Mouse (Mus musculus): ENCODE data around the gene Tsr3.

Gene Tsr3

DNA sequence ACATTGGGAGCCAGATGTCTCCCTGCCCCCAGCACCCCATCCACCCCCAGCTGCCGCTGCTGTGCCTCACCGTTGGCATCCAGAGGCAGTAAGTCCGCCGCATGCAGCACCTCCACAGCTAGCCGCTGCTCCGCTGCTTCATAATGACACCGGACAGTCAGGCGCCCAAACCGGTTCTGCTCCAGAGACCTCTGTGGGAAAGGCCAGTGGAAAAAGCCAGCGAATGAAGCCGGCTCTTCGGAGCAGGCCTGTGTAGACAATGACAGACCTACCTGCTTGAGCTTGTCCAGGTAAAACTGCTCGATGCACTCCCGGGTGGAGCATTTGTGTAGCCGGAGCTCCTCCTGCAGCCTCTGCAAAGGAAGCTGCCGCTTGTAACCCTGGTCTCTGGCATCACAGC lies 4.3 kb downstream of the Tsr3 start:
- no peak for DNase-seq

DNA sequence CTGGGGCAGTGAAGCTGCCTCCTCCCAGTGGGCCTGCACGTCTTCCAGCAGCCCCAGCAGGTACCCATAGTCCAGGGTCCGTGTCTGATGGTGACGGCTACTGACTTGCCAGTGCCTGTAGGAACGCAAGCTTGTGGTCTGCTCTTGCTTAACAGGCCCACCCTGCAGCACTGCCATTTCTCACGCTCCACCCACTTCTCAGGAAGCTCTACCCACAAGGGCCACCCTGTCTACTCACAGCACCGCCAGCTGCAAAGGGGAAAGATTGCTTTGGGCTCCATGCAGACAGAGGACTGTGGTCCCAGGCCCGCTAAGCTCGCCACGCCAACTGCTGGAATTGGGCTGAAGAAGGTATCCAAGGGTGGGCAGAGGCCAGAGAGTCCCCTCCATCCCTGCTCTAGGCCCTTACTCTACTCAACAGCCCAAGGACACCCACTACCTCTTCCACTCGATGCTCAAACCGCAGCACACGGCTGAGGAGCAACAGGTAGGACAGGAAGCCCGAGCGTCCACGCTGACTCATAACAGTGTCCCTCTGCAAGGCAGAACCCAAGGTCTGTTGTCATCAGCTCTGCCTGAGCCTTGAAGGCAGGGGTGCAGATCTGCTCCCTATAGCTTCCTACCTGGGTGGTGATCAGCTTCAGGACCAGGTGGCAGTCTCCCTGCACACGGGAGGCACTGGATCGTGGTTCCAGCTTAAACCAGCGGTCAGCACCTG lies 8.2 kb downstream of the Tsr3 start:
- DNase-seq: no peak

DNA sequence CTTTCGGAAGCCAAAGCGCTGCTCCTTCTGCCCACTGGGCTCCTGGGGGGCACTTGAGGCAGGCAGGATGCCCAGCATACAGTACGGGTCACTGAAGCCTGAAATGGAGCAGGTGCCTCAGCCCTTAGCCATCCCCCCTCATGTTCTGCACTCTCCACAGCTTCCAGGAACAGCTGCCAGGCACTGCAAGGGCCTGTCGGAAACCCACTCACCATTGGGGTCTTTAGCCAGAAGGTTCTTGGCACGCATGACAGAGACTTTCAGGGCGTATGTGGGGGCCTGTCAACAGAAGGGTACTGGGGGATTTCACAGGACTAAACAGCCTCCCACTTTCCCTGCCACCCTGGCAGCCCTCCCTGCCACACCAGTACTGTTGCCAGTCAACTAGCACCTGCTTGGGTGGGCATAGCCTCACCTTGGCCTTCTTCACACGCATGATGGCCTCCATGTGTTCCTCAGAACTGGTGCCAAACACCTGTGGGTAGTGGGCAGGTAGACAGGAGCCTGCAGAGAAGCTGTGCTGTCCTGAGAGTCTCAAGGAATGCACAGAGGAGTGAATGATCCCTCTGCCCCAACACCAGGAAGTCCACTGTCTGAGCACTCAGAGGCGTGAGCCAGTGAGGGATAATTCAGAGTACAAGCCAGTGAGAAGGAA lies 10.3 kb downstream of the Tsr3 start:
- no peak for DNase-seq

DNA sequence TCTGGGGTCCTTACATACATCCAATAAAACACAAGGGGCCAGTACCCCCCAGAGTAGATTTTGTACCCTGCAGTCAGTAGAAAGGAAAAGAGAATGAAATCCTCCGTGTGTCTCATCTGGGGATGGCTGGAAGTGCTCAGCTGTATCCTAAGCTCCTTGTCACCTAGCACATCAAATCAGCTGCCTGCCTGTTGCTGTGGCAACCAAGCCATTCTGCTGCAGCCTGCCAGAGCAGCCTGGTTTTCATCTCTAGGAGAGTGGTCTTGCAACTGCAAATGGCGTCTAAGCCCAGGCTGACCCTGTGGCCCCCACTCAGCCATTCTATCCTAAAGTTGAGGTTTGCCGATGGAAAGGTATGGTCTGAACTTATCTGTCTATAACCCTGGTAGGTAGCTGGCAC lies 12.7 kb downstream of the Tsr3 start:
- no peak for DNase-seq

DNA sequence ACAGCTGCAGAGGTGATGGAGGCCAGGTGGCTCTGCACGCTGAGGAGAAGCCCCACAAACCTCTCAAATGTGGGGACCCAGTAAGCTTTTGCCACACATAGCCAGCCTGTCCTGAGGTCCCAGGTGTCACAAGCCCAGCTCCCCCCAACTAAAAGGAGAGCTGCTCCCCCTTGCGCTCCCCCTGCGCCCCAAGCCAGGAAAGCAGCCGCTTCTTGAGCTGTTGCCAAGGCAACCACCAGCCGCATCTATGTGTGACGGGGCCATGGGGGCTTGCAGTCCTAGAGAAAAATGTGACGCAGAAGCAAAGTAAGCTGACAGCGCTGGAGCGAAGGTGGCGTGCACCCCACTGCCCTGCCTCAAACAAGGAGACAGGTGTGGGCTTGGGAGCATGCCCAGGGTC lies 13.8 kb downstream of the Tsr3 start:
- DNase-seq: no peak

DNA sequence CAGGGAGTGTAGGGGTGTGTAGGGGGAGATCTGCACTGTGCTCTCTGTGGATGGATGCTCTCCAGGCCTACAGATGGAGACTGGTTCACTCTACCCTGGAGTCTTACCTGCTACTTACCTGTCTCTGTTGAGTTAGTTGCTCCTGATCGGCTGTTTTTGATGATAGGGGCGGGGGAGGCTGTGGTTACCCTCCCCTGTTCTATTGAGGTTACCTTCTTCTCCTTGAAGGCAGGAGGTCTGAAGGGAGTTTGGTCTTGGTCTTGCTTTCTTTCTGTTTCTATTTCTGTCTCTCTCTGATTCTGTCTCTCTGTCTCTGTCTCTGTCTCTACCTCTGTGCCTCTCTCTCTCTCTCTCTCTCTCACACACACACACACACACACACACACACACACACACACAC lies 15.1 kb downstream of the Tsr3 start:
- DNase-seq: no peak

DNA sequence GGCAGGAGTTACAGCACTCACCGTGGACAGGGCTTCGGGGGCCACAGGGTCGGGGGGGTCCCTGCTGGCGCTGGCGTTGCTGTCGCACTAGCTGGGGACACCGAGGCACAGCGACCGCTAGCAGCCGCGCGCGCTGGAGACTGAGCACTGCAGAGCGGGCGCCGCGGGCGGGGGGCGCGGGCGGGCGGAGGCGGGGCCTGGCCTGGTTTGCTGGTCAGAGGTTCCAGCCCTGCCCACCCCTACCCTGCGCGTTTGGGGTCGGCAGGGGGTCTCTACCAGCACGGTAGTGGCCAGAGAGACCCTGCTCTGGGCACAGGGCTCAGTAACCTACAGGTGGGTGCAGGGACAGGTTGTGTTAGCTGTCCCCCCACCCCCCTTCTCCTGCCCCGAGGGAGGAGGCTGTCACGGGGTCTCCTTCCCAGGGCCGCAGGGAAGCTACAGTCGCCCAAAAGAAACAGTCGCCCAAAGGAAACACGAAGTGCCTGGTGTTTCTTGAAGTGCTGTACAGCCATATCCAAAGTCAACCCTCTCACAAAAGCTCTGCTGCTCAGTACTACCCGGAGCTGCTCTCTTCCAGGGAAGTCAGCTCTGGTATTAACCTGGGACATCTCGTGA lies 16.3 kb downstream of the Tsr3 start, which contains the start of gene Baiap3:
Gene Baiap3, minus strand, starts transcription at position 225 of the 615 bp plus-strand sequence.
- peak; percentile 86 for DNase-seq

DNA sequence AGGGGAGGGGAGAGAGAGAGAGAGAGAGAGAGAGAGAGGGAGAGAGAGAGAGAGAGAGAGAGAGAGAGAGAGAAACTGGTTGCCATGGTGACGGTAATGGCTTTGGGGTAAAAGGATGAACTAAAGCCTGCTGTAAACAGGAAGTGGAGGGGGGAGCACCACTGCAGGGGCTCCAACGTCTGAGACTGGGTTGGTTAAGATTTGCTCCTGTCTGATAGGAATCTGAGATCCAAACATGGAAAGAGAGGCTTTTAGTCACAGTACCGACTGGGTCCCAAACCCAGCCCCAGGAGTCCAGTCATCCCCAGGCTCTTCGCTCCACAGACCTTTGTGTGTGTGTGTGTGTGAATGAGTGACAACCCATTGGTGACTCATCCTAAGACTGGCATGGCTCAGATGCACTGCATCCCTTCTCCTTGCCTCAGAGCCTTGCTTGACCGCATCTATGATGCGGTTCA lies 17.9 kb downstream of the Tsr3 start:
- no peak for DNase-seq

DNA sequence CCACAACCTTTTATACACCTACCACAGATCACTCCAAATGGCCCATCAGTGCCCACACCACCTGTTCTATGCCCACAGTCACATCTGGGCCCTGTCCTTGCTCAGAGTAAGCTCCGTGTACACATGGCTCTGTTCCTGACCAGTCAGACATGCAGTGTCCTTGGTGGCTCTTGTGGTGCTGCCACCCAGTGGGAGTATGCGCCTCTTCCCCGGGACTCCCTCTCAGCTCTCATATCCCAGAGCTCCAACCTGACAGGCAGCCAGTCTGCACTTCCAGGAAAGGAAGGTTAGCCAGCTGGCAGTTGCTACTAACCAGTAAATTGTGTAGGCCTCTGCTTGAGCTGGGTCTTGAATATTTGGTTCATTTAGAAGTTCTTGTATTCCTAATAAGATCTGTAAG lies 24.5 kb downstream of the Tsr3 start:
- peak; percentile 97 for DNase-seq

DNA sequence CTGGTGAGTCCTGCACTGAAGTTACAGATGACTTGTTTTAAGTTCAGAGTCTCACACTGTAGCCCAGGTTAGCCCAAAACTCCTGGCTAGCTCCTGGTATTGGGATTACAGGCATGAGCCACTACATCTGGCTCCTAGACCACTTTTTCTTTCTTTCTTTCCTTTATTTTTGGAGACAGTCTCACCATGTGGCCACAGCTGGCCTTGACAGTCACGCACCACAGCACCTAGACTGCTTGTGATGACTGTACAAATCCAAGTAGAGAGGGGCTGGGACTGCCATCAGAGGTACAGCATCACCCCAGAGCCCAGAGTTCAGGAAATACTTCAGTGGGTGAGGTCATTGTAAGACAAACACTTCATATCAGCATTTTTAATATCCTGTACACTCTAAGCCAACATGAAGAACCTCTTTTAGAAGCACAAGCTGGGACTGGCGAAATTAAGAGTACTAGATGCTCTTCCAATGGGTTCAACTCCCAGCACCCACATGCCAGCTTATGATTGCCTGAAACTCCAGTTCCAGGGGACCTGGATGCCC lies 30.9 kb downstream of the Tsr3 start:
- no peak for DNase-seq

DNA sequence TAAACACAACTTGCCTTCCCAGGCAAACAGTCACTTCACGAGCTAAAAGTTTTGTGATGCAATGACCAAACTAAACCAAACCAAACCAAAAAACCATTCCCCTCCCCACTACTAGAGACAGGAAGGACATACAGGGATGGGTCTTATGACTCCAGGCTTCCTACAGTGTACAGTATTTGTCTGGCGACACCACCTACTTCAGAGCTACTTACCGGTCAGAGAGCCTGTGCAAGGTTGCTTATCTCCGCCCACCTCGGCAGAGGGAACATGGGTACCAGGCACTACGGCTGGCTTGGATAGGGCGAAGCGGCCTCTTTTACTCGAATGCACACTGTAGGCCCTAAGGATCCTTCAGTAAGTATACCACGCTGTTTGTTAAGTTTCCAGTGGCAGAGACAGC lies 32.4 kb downstream of the Tsr3 start:
- peak; percentile 85 for DNase-seq

DNA sequence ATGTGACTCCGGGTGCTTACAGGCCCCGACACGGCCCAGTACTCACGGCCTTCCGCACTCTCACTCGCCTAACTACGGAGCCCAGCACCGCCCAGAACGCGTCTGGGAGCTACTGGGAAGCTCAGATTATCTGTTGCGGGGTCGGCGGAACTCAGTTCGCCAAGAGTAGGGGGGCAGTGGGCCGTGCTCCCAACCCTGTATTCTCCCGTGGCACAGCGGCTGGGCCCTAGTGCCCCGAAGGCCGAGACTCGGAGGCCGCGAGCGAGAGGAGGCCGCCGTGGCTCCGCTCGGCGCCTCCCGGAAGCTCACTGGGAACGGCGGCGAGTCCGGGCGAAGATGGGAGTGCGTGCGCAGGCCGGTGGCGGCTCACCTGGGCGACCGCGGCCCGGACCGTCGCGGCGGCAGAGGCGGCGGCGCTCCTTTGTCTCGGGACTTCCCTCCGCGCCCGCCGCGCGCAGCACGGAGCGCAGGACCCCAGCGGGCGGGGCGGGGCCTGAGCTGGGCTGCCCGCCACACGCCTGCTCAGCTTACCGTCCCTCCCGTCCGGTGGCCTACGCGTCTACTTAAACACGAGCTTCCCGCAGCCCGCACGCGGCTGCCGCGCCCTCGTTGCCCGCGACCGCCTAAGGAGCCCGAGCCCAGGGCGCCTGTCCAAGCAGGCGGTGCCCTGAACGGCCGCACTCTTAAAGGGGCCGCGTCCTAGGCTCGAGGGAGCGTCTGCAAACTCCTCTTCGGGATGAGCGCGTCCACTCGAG lies 33.2 kb downstream of the Tsr3 start:
- DNase-seq: no peak

DNA sequence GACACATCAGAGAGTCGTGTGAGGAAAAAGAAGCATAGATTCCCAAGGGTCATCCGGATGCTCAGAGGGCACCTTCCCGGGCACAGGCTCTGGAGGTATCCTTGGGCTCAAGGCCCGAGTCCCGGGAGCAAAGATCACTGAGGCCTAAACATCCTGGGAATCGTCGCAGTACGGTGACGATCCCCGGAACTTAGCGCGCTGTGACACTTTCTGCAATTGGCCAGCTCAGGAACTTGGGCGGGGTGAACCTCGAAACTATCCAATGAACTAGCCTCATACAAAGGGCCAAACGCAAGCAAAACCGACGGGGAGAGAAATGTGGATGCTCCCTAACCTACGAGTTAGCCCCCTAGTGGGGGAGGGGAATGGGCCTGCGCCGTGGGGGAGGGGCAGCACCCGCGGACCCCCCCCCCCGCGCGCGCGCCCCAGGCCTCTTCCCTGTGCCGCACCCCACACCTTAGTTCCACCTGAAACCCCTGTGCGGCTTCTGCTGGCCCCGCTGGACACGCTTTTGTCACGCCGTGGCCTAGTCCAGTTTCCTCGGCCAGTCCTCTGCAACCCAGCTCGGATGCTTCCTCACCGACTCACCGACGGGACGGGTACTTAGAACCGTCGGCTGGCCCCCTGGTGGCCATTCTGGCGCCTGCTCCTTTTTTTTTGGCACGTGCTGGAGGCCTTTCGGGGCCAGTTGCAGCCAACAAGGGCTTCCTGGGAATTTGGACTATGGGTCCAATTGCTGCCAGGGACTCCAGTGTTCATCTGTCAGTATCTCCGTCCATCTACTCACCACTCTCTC lies 33.9 kb downstream of the Tsr3 start:
- DNase-seq: peak; percentile 100

DNA sequence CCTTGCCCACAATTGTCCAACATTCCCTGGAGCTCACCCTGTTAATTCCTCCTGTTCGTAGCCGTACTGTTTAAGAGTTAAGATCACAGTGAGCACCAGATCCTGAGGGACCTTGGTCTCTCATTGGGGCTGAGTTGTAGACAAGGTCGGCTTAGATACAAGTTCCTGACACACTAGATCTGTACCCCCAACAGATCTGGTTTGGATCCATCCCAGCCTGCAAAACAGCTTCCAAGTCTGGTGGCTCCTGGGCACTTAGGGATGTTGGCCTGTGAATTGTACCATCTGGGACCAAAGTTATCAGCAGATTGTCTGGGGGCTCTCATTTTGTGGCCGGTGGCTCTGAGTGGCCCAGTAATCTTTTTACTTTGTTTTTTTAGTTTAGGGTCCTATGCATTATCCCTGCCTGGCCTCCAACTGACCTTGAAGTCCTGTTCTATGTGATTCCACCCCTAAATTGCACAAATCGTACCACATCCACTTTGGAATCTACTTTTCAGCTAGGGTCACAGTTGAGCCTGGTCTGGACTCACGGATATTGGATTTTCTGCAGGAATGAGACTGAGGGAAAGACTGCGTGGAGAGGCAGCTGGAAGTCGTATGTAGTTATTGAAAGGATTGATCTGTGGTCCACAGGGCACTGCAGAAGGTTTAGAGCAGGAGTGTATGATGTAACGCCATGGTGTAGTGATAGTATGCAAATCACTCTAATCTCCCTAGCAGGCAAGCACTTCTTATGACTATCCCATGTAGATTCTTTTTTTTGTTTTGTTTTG lies 34.8 kb downstream of the Tsr3 start, which contains the start of gene Ube2i:
Gene Ube2i, minus strand, starts transcription at position 52 of the 776 bp plus-strand sequence.
- no peak for DNase-seq

DNA sequence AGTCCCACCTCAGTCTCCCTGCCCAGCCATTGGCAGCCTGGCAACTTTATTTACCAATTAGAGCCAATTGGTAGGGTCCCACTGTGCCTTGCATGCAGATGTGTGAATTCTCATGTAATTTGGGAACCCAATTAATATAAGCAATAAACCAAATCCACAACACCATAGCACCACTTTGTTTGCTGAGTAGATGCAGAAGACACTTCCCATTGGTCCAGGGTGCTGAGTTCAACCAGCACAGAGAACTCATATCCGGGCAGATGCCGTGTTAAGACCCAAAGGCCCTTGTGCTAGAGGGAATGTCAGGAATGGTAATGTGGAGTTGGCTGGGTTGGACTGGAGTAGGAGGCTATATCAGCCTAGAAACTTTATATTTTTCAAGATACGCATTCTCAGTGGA lies 35.9 kb downstream of the Tsr3 start:
- peak; percentile 71 for DNase-seq

DNA sequence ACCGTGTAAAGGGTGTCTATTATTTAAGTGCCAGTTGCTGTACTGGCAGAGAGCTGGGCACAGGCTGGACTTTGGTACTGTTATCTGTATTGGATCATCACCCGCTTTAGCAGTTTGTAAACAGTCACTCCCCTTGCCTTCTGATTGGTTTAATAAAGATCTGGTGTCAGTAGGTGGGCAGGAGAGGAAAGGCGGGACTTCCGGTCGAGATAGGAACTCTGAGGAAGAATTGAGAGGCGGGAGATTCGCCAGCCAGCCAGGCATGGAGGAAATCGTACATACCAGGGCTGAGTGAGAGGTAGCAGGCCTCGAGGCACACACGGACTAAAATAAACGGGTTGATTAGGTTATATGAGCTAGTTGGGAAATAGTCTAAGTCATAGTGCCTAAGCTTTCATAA lies 42.2 kb downstream of the Tsr3 start:
- DNase-seq: peak; percentile 97

DNA sequence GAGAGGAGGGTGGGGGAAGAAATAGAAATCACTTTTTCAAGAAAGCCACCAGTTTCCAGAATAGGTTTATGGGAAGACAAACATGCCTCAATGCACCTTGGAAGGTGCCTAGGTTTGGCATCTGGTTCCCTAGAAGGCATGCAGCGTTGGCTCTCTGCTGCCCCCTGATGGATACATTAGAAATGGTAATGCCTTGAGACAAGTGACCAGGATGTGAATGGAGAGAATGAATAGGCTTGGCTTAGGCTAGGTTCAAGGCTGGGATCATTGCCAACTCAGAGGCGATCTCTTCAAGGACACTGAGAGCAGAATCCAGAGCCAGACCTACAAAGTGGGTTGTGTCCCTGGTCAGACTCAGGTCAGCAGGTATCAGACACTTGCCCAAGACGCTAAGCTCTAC lies 45.1 kb downstream of the Tsr3 start:
- peak; percentile 84 for DNase-seq

DNA sequence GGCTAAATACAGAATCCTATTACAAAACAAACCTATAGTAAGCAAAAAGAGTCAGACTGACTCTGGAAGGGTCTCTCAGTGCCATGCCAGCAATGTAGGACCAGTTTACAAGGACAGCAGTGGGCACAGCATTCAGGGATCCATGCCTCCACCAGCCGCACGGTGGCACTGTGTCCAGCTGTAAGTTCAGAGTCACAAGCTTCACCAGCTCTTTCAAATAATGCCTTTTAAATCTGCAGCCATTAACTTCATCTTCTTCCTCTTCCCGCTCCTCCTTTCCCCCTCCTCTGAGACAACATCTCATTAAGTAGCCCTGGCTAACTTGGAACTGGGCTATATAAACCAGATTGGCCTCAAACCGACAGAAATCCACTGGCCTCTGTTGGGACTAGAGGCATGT lies 48.9 kb downstream of the Tsr3 start:
- DNase-seq: peak; percentile 88

DNA sequence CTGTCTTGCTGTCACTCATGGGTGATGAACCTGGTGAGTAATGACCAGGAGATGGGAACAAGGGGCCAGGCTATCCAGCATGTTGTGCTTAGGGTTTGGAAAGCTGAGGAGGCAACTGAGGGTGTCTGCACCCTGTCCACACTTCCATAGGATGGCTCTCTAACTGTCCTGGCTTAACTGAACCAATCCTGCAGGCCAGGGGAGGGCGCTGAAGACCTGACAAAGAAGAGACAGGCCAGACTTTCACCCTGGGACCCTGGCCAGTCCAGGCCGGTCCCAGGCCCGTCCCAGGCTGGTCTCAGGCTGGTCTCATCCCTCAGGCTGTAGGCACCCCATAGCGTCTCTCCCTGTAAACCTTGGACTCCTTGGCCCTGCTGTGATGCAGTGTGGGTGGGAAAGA lies 50.4 kb downstream of the Tsr3 start:
- peak; percentile 86 for DNase-seq
